Mouse (Mus musculus): ENCODE results near the gene Hmcn1.

Hmcn1 gene

GRCm38 (mm10) chr1:150993162-150994064 is at the start of gene Hmcn1:
Gene Hmcn1 (minus strand): TSS chr1:150993435.
- peak in 1 of 2 experiments; percentile 17 for DNase-seq (ENCODE audit: low spot score in 2 of 2)

GRCm38 (mm10) chr1:151040945-151041649 is 47.9 kb upstream of the Hmcn1 start:
- no peak for DNase-seq (ENCODE audit: low spot score in 2 of 2)

DNA sequence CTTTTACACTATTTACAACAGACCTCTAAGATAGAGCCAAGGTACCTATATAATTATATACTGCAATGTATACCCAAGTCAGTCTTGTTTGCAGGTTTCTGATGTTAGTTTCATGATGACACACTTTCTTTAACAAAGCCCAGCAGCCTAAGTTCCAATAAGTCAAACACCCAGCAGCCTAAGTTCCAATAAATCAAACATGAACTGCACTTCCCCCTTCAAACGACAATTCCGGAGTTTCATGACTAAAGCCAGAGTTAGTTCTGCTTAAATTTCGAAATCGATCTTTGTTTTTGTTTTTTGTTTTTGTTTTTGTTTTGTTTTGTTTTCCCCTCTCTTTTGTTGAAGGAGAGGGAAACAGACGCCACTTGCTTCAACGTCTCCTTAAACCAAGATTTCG is 47.1 kb upstream of the Hmcn1 start:
- DNase-seq (ENCODE audit: low spot score in 2 of 2), result no peak

DNA sequence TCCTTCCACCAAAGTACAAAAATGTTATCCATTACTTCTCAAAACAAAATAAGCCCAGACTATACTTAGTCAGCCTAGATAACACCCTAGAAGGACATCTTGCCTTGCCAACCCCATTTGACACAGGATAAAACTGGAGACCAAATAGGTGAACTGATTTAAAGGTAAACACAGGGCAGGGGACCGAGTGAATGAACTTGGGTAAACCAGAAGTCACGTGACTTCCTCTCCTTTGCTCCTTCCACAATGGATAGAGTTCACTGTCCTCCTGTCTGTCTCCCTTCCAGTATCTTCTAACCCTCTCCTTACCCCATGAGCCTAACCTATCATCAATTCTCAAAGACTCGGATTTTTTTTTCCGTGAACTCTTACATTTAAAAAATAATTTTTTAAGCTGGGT is 46.0 kb upstream of the Hmcn1 start:
- no peak for DNase-seq (ENCODE audit: low spot score in 2 of 2)

- DNase-seq (ENCODE audit: low spot score in 2 of 2), result no peak
Observed at GRCm38 (mm10) chr1:151038566-151038965, 45.3 kb upstream of the Hmcn1 start.

DNA sequence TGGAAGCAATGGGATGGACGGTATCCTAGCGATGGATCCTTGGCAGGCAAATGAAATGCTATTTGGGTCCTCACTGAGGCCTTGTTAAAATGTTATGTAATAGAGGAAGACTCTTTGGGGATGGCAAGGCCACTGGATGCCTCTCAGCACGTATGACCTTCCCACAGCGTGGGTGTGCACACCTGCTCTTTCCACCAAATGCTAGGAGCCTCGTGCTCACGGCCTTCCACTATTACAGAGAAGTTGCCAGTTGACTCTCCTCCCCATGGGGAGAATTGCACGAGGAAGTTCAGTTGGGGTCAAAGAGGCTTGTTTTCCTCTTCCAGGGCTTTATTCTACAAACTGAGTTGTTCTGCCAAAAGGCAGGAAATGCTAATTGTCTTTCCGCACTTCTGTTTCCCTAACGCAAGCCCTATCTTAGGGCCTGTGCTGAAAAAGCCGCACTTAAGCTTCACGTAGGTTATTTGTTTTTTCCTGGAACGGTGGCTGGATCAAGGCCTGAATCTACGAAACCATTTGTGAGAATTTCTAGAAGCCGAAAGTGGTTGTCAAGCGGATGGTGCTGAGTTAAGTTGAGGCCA is 43.3 kb upstream of the Hmcn1 start:
- no peak for DNase-seq (ENCODE audit: low spot score in 2 of 2)

DNA sequence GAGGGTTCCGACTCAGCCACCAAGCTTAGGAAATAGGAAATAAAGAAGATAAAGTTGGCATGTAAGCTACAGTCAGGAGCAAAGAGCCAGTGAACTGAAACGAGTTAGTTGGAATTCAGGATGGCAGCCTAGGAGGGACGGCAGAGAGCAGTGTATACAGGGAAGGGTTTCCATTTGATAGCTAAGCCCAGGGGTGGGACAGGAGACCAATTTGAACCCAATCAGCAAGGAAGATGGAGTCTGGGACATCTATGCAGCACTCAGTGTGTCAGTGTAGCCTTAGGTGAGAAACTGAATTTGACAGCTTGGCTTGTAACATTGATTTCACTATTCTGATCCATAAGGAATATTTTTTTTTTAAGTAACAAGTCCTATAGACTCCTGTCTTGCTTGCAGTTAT is 42.5 kb upstream of the Hmcn1 start:
- no peak for DNase-seq (ENCODE audit: low spot score in 2 of 2)

- peak in 1 of 2 experiments; percentile 41 for DNase-seq (ENCODE audit: low spot score in 2 of 2)
Observed at GRCm38 (mm10) chr1:151034993-151035592, 41.9 kb upstream of the Hmcn1 start.

DNA sequence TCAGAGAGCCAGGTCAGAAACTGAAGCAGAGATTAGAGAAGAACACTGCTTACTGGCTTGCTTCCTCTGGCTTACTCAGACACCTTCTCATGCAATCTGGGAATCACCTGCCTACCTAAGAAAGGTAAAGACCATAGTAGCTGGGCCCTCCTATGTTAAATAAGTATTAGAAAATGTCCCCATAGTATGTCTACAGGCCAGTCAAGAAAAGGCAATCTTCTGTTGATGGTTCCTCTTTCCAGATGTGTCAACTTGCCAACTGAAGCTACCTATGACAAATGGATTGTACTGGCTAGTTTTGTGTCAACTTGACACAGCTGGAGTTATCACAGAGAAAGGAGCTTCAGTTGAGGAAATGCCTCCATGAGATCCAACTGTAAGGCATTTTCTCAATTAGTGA is 40.1 kb upstream of the Hmcn1 start:
- DNase-seq (ENCODE audit: low spot score in 2 of 2), result no peak

GRCm38 (mm10) chr1:151031581-151031980 is 38.3 kb upstream of the Hmcn1 start:
- no peak for DNase-seq (ENCODE audit: low spot score in 2 of 2)

DNA sequence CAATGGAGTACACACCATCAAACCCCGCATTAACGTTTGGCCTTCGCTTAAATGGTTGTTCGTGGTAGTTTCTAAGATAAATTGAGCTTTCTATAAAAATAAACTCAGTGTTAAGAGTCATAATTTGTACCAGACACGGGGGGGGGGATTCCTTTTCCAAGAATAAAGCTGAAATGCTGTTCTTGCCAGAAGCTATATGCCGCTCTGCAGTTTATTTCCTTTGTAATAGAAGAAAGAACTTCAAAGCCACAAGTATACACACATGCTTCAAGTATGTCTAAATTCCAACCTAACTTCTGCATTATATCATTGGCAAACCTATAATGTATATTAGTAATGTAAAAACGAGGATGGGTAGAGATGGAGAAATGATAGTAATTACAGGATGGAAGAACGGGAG is 37.9 kb upstream of the Hmcn1 start:
- no peak for DNase-seq (ENCODE audit: low spot score in 2 of 2)

DNA sequence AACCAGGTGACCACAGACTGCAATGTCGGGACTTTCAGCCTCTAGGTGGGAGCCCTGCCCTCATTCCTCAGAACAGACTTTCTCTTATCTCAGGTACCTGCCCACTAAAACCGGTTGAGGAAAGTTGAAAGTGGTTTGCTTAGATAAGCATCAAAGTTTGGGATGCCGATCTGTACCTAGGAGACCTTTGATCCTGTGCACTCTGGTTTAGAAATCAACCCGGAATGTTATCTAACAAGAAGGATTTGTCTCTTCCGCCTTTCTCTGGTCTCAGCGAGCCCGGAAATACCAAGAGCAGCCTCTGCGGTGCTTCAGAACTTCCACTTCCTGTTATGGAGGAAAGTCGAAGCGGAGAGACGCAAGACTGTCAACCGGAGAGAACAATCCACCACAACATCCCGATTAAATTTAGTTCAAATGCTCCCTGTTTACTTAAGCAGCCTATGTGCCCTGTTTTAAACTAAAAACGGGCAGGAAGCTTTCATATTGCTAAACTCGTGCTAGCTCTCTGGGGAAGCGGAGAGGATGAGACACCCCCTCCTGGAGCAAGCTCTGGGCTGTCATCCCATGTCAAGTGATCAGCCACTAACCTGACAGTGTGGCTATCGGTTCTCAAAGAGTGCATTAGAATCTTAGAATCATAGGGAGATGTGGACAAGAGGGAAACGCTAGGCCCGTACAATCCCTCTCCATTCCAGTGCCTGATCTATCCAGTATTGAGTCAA is 32.0 kb upstream of the Hmcn1 start:
- peak in 1 of 2 experiments; percentile 27 for DNase-seq (ENCODE audit: low spot score in 2 of 2)

DNA sequence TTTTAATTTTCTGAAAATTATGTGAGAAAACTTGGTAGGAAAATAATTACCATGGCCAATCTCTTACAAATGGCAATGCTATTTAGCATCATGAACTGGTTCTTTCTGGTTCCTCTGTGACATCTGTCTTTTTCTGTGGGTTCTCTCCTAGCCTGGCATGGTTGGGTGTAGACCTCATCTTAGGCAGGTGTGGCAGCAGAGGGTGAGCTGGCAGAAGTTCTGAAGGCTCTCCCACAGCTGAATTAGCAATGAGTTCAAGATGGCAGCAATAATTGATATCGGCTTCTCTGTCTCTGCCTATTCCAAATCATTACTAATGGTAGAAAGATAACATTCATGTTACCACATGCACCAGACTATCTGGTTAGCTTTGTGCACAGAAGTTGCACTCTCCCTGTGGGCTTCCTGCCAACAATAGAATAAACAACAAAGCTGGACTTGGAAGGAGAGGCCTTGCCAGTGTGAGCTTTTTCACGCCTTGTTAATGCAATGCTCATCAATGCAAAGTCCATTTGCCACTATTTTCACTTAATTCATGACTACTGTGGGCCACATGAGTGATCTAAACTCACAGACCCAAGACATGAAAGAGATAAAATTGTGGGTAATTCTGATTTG is 26.1 kb upstream of the Hmcn1 start:
- DNase-seq (ENCODE audit: low spot score in 2 of 2), result no peak

GRCm38 (mm10) chr1:151011056-151011455 is 17.8 kb upstream of the Hmcn1 start:
- DNase-seq (ENCODE audit: low spot score in 2 of 2), result peak in 1 of 2 experiments; percentile 45

DNA sequence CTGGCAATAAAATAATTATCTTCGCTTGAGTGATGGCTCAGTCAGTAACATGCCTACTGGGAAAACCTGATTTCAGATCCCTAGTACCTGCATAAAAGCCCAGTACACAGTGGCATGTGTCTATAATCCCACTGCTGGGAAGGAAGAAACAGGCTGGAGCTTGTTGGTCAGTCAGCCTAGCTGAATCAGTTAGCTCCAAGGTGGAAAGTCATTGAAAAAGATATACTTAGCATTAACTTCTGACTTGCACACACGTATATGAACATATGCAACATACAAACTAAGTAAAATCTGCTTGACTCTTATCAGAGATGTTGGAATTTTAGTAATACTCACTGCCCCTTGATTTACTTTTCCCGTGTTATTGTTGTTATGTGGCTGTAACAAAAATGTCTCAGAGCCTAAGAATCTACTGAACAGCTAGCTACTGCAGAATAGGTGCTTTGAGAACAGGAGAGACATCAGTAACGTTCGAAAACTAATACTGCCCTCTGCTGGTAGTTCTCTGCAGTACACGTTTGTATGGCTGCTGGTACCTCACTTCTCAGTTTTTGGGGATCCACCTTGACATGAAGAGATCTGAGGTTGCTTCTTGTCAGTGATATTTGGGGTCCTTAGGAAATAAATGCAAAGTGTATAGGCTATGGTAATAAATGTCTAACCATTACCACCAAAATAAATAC is 16.0 kb upstream of the Hmcn1 start:
- DNase-seq (ENCODE audit: low spot score in 2 of 2), result no peak

DNA sequence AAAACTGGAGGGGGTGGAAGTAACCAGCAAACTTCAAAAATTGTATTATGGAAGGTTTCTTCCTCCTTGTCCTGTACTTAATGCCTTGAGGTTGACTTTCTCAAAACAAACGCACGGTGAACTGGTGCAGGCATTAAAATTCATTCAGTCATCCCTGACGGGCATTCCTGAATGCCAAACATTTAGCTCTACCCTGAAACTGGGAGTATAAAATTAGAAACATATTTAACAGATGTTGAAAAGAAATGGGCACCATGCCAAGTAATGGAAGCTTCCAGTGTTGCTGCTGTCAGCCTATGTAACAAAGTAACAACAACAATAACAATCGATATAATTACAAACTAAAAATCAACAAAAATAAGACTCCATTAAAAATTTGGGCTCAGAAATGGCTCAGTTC is 14.5 kb upstream of the Hmcn1 start:
- no peak for DNase-seq (ENCODE audit: low spot score in 2 of 2)

DNA sequence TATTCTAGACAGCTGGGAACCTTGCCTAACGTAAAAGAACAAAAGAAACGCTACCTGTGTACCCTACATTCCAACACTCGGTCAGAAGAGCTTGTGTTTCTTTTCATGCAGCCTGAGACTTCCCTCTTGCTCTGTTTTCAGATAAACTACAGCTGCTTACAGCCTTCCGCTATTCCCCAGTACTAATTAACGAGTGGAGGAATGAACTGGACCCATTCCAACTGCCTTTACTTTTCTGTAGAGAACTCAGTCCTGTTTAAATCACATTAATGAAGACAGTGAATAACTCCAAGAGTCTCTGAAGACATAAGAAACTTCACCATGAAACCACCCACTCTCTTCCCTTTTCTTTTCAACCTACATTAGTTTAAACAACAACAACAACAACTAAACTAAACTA is 10.8 kb upstream of the Hmcn1 start:
- no peak for DNase-seq (ENCODE audit: low spot score in 2 of 2)

GRCm38 (mm10) chr1:151001868-151002428 is 8.7 kb upstream of the Hmcn1 start:
- DNase-seq (ENCODE audit: low spot score in 2 of 2), result no peak

DNA sequence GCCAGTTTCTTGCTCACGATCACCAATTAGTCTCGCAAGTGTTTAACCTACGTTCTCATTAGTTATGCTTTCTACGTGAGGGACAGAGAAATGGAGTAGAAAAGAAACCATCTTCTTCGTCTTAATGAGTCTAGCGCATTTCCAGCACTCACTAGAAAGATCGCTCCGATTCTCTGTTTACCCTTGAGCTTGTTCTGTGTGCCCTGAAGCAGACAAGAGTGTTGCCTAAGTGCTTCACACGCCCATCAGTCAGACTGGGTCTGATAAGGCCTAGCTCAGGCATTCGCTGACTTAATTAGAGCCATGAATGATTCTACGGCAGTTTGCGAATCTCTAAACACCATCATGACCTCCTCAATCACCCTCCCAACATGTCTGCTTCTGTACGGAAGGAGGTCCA is 7.5 kb upstream of the Hmcn1 start:
- no peak for DNase-seq (ENCODE audit: low spot score in 2 of 2)

GRCm38 (mm10) chr1:150994612-150995011 is 1.4 kb upstream of the Hmcn1 start:
- no peak for DNase-seq (ENCODE audit: low spot score in 2 of 2)

All from urinary bladder, adult 18-20 months (tissue).